Mouse (Mus musculus) bone marrow, adult 2 months (tissue): ENCODE data around the gene Gm10642. TPM values are rescaled to one million over a fixed set of nuclear protein-coding genes. Genes with fewer than 3 reads are reported as not detected.

Experiments used
- H3K27ac ChIP-seq: fragments of 200-500 bp; 2 replicates; pipeline ENCODE4 v1.5.1; 2012; ENCODE audit warnings: low read depth, mild to moderate bottlenecking, control low read depth, inconsistent platforms, low read length; ENCODE audit not compliant: control insufficient read depth, poor library complexity, insufficient read depth
- H3K4me1 ChIP-seq: fragments of 200-500 bp; 2 replicates; pipeline ENCODE4 v1.6.1; 2011; ENCODE audit warnings: low read length; ENCODE audit not compliant: control insufficient read depth, insufficient read depth
- H3K4me3 ChIP-seq: fragments of 200-500 bp; replicated peaks from 2 replicates; pipeline ENCODE3; 2011; ENCODE audit warnings: mild to moderate bottlenecking, low read depth, low read length, control low read depth; ENCODE audit not compliant: control insufficient read depth
- CTCF ChIP-seq: fragments of 200-500 bp; IDR thresholded peaks from 2 replicates; pipeline ENCODE4 v1.5.1; 2011; ENCODE audit warnings: low read length, control low read depth; ENCODE audit not compliant: control insufficient read depth, insufficient read depth
- POLR2A ChIP-seq: fragments of 200-500 bp; IDR thresholded peaks from 2 replicates; pipeline ENCODE4 v1.6.1; 2011; ENCODE audit warnings: low read depth, mild to moderate bottlenecking, control low read depth, low read length, borderline replicate concordance; ENCODE audit not compliant: control insufficient read depth
- WGBS: fragments of 180-500 bp; shearing (Covaris S2); methylation state at CpG from one replicate; pipeline ENCODE4 v1.1.7; 2018; 5-methylcytosine and 5-hydroxymethylcytosine counted together
- polyA plus RNA-seq: library from polyadenylated mRNA; stranded (reverse); fragments of >200 nt; gene quantifications from 2 replicates; pipeline ENCODE4 v1.2.4, GENCODE M21; 2011; ENCODE audit warnings: low replicate concordance; ENCODE audit not compliant: missing spikeins, insufficient read depth, insufficient read length

Gm10642 gene
- polyA plus RNA-seq, 1 experiment: 2.8 TPM

DNA sequence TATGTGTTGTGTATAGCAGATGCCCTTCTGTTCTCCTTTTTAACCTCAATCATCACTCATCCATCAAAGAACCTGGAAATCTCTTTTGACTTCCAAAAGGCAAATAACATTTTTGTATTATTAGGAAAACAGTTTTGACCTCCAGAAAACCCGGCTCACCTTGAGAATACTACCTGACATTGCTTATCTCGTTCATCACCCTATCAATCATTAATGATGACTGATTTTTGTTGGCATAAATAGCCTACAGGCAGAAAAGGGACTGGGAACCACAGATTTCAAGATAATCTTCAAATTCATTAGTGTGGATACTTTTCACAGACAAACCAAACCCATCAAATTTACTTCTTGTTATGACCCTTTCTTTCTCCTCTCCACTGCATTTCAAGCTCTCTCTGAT is 2.2 kb upstream of the Gm10642 start:
- peaks cover 2% of the 10 kb centered on the region for H3K4me1 ChIP-seq
- 78% methylated on average over 2 of the region's 2 CpGs for WGBS
- TF ChIP-seq CTCF (no peak), POLR2A (no peak)
- H3K4me3 ChIP-seq: no peak overlapping the region
- H3K27ac ChIP-seq: no peak overlapping the region

DNA sequence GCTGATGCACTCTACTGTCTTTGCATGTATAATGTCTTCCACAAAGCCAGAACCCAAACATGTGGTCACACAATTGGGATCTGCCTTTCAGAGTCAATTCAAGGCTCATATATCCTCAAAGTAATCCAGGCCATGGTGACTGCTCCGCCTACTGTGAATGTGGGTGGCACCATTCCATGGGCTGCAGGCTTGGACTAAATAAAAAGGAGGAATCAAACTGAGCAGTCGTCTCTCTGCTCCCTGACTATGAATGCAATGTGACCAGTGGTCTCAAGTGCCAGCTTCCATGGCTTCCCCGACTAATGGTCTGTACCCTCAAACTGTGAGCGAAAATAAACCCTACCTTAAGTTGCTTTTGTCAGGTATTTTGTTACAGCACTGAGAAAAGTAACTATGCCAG is 1.6 kb upstream of the Gm10642 start:
- 79% methylated on average over 4 of the region's 4 CpGs for WGBS
- peak overlapping the region; percentile 25 for H3K4me3 ChIP-seq
- peaks cover 2% of the 10 kb centered on the region for H3K4me1 ChIP-seq
- no peak overlapping the region for H3K27ac ChIP-seq
- TF ChIP-seq POLR2A (no peak), CTCF (no peak)

DNA sequence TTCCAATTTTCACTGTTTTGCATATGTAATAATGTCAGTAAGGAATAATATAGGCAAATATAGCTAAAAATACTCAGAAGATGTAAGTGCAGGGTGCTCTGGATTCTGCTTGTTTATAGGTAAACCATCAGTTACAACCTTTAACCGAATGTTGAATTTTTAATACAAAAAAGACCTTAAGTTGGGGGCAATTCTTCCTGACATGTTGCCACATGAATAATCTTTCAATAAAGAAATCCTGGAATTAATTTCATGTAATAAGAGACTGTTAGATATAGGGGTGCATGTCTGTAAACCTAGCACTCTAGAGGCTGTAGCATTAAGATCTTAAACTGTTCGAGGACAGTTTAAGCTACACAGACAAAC is 304 bp upstream of the Gm10642 start:
- Histone ChIP-seq H3K4me3 (peak overlapping the region; percentile 91), H3K27ac (no peak overlapping the region), H3K4me1 (peaks cover 2% of the 10 kb centered on the region)
- TF ChIP-seq CTCF: no peak
- no peak for TF ChIP-seq POLR2A
- 23% methylated on average over 2 of the region's 2 CpGs for WGBS

DNA sequence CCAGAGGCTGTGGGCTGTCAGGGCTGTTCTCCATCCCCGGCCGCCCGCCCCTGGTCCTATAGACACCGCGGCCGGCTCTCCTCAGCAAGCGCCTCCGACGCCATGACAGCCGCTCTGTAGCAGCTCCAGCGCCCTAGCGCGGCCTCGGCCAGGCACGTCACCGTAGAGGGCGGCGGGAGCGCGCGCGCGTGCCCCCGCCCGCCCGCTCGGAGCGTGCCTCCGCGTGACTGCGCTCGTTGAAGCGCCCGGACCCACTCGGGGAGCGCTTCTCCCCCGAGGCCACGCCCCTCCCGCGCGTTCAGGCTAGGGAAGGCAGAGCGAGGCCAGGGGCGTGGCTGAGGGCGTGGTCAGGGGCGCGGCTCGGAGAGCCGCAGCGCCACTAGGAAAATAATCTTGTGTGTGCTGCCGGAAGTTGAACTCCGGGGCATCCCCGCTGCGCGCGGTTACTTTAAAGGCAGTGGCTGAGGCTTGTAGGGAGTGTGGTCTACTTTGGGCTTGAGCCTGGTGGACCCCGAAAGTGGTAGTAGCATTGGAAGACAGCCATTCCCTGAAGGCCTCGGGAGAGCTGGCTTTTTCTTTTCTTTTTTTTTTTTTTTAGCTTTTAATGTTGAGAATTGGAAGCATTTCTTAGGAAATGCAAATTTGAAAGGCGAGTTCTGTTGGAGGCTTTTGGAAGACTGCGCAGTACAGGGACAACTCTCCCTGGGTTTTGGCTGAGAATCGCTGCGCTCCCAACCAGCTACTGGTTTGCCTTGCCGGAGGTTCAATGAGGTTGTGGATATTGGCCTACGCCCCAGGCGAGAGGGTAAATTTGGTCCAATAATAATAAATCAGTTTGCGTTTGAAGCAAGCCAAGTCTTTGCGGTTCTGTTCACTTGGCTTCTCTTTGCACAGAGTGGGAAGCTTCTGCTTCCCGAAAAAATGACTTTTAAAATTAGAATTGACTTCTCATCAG is 1.2 kb downstream of the Gm10642 start, which contains the start of gene Mindy2:
Mindy2 (minus strand) TSS at position 162 of the 955 bp plus-strand sequence.
- TF ChIP-seq CTCF (no peak), POLR2A (peak; percentile 96)
- Histone ChIP-seq H3K4me1 (peaks cover 2% of the 10 kb centered on the region), H3K4me3 (peak within 1 kb of the TSS; percentile 91), H3K27ac (peak within 1 kb of the TSS; percentile 99)
- WGBS: under 1% methylated on average over 67 of the region's 67 CpGs

DNA sequence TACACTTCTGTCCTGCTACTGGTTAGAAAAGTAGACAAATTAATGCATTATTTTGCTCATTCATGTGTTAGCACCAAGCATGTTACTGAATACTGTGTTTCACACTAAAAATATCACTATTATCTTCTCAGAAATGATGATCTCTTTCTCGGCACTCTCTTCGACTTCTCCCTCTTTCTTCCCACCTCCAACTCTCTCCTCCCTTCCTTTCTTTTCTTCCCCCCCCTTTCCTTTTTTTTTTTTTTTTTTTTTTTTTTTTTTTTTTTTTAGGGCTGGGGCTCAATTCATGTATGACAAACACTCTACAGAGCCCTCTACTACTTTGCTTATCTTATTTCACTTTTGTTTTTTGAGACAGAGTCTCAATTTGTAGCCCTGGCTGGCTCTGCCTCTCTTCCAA is 2.2 kb downstream of the Gm10642 start:
- no peak for TF ChIP-seq POLR2A
- no peak for TF ChIP-seq CTCF
- peak overlapping the region; percentile 55 for H3K4me3 ChIP-seq
- no peak overlapping the region for H3K27ac ChIP-seq
- peaks cover 2% of the 10 kb centered on the region for H3K4me1 ChIP-seq
- WGBS: 63% methylated on average over 2 of the region's 2 CpGs

DNA sequence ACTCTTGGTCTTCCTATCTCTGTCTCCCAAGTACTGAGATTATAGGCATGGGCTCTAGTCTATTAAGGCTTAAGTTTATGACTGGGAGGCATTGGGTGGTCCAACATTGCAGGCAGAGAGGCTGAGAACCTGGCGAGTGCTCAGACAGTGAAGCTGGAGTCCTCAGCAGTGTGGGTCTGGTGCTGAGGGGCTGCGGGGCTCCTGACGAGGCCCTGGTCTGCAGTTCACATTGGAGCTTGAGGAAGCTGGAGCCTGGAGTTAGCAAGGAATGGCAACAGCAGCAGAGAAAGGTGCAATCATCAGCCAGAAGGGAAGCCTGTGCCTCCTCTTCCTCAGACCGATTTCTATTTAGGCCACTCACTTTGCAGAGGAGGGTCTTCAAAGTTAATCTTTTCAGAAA is 8.8 kb downstream of the Gm10642 start:
- Histone ChIP-seq H3K4me1 (no peaks in the 10 kb centered on the region; the same call in 1 of the 2 replicates), H3K27ac (no peak overlapping the region), H3K4me3 (no peak overlapping the region)
- TF ChIP-seq POLR2A (no peak), CTCF (no peak)
- 83% methylated on average over 4 of the region's 4 CpGs for WGBS

DNA sequence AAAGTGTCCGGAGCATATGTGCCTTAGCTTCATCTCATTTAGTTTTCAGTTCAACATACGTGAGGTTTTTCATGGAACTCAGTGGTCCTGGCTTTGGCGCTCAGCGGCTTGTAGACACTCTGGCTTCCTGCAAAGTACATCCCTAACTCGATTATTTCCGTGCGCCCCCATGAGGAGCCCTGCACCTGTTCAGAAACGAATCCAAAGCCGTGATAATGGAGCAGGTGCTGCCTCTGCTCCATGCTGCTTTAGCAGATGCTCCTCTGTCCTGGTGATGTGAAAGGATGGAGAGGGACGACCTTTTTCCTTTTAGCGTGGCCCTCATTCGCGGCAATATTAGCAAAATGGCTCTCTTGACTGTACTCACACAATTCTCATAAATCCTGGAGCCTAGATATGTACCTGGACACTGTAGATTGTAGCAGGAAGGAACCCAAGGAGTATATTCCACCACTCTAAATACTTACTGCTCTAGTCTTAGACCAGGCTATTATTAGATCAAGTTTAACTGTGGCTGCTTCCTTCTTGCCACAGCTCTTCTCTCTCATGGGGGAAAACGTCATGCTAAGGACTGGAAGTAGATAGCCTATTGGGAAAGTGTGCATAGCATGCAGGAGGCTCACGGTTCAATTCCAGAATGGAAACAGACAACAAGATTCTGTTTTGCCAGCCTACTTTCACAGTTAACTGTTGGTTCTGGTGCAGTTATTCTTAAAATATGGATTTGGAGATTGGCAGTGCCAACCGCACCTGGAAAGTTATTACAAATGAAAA is 9.5 kb downstream of the Gm10642 start:
- no peak overlapping the region for H3K4me3 ChIP-seq
- no peaks in the 10 kb centered on the region; the same call in 1 of the 2 replicates for H3K4me1 ChIP-seq
- H3K27ac ChIP-seq: no peak overlapping the region
- WGBS: 81% methylated on average over 16 of the region's 16 CpGs
- TF ChIP-seq POLR2A: no peak
- no peak for TF ChIP-seq CTCF

DNA sequence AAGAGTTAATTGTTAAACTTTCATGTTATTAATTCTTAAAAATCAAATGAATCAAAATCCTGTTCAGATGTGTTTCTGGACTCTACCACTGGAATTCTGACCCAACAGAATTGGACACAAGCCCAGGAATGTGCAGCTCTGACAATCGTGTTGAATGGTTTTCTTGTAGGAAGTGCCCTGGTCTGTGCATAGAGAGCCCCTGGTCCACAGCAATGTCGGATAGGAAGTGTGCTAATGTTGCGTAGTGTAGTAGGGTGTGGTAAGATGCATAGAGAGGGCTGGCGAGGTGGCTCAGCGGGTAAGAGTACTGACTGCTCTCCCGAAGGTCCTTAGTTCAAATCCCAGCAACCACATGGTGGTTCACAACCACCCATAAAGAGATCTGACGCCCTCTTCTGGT is 10.8 kb downstream of the Gm10642 start:
- no peak overlapping the region for H3K27ac ChIP-seq
- WGBS: 52% methylated on average over 7 of the region's 7 CpGs
- H3K4me1 ChIP-seq: no peaks in the 10 kb centered on the region; the same call in 1 of the 2 replicates
- TF ChIP-seq POLR2A: no peak
- TF ChIP-seq CTCF: no peak
- H3K4me3 ChIP-seq: no peak overlapping the region
